Mouse (Mus musculus): ENCODE data around the gene Gm20852. TPM values are rescaled to one million over a fixed set of nuclear protein-coding genes. Genes with fewer than 3 reads are reported as not detected.

The Gm20852 gene
- not detected in 2 replicates for polyA plus RNA-seq (2012; ENCODE audit: low replicate concordance)

GRCm38 (mm10) chrY:66742023-66742422, at the start of gene Gm20852:
Gm20852 (minus strand) TSS chrY:66742123.

